Mouse (Mus musculus) E14TG2a.4 (cell line): ENCODE measurements around the gene Ccdc114.

ENCODE experiments used
- CTCF ChIP-seq: conservative IDR thresholded peaks from 2 replicates; pipeline ENCODE4 v1.5.1; 2014; ENCODE audit warnings: low read length
- NANOG ChIP-seq: IDR thresholded peaks from 2 replicates; pipeline ENCODE4 v1.6.1; 2014; ENCODE audit warnings: borderline replicate concordance, low read length, mixed read lengths

DNA sequence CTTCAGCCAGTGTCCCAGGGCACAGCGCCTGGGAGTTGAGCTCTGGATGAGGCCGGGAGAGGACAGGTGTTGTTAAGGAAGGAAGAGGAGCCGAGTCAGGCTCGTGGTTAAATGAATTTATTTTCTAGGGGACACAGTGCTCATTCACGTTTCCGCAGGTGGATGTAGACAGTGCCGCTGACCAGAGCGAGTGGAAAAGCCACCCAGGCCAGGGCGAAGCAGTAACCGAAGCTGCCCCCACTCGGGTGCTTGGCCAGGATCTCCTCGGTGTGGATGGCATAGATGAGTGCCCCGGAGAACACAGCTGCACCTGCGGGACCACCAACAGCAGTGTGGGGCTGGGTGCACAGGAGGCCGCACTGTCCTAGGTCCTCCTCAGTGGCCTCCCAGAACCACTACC lies 5.9 kb upstream of the Ccdc114 start:
- TF ChIP-seq CTCF (no peak), NANOG (no peak)
